Mouse (Mus musculus) left cerebral cortex, postnatal 4 days (tissue): ENCODE results near the gene Schip1. TPM values are rescaled to one million over a fixed set of nuclear protein-coding genes. Genes with fewer than 3 reads are reported as not detected.
A peak's percentile ranks its signal among the peaks of the same experiment; 100 is the strongest.

Experiments used
- DNase-seq: peaks from one replicate; pipeline ENCODE4 v3.0.0-alpha.2; 2022
- intact Hi-C: fragments of 180-260 bp; cut with DNase I; formaldehyde crosslinking; loops from one replicate; pipeline ENCODE4 v1.15.1; 2025
- total RNA-seq, 2 experiments: library from RNA; stranded (reverse); gene quantifications; 2 replicates each; pipeline ENCODE4 v1.2.3; 2021

Gene Schip1
- total RNA-seq, 2 experiments from 2014 or later: 113 to 126 TPM

- DNase-seq: peak; percentile 47
- intact Hi-C loops: loop anchor here (10.0 kb wide), 1 partner anchor 430 kb away; the partner anchor contains the start of gene Schip1
Measured at GRCm38 (mm10) chr3:68495096-68495735, 430.6 kb downstream of the Schip1 start.

GRCm38 (mm10) chr3:68495736-68496242 lies 431.2 kb downstream of the Schip1 start:
- DNase-seq: no peak
- intact Hi-C loops: loop anchor here (10.0 kb wide), 1 partner anchor 431 kb away; the partner anchor contains the start of gene Schip1

GRCm38 (mm10) chr3:68496513-68496912 lies 431.9 kb downstream of the Schip1 start:
- DNase-seq: no peak
- intact Hi-C loops: loop anchor here (10.0 kb wide), 1 partner anchor 432 kb away; the partner anchor contains the start of gene Schip1

GRCm38 (mm10) chr3:68499532-68500152 lies 435.0 kb downstream of the Schip1 start:
- DNase-seq: no peak
- intact Hi-C loops: loop anchor here (10.0 kb wide), 1 partner anchor 435 kb away; the partner anchor contains the start of gene Schip1

GRCm38 (mm10) chr3:68504838-68505237 lies 440.2 kb downstream of the Schip1 start:
- intact Hi-C loops: no loop called here
- no peak for DNase-seq

GRCm38 (mm10) chr3:68506769-68507318 lies 442.2 kb downstream of the Schip1 start:
- intact Hi-C loops: no loop called here
- DNase-seq: no peak

- intact Hi-C loops: no loop called here
- DNase-seq: no peak
Measured at GRCm38 (mm10) chr3:68508629-68509028, 444.0 kb downstream of the Schip1 start.

GRCm38 (mm10) chr3:68510872-68511271 lies 446.3 kb downstream of the Schip1 start:
- no peak for DNase-seq
- intact Hi-C loops: no loop called here

- no peak for DNase-seq
- intact Hi-C loops: no loop called here
Measured at GRCm38 (mm10) chr3:68511744-68512143, 447.1 kb downstream of the Schip1 start.

- intact Hi-C loops: no loop called here
Measured at GRCm38 (mm10) chr3:68512327-68512726, 447.7 kb downstream of the Schip1 start.

GRCm38 (mm10) chr3:68513340-68514119 lies 448.9 kb downstream of the Schip1 start:
- DNase-seq: peak; percentile 35
- intact Hi-C loops: no loop called here

More at GRCm38 (mm10) chr3:68512327-68512726, 447.7 kb downstream of the Schip1 start:
- DNase-seq: no peak

GRCm38 (mm10) chr3:68514120-68514497 lies 449.5 kb downstream of the Schip1 start:
- intact Hi-C loops: no loop called here
- no peak for DNase-seq

GRCm38 (mm10) chr3:68514717-68515116 lies 450.1 kb downstream of the Schip1 start:
- intact Hi-C loops: no loop called here

GRCm38 (mm10) chr3:68516393-68517081 lies 451.9 kb downstream of the Schip1 start:
- DNase-seq: peak; percentile 33
- intact Hi-C loops: no loop called here

More at GRCm38 (mm10) chr3:68514717-68515116, 450.1 kb downstream of the Schip1 start:
- DNase-seq: no peak

- intact Hi-C loops: no loop called here
Measured at GRCm38 (mm10) chr3:68517236-68517635, 452.6 kb downstream of the Schip1 start.

GRCm38 (mm10) chr3:68518041-68518440 lies 453.4 kb downstream of the Schip1 start:
- DNase-seq: no peak
- intact Hi-C loops: no loop called here

More at GRCm38 (mm10) chr3:68517236-68517635, 452.6 kb downstream of the Schip1 start:
- DNase-seq: no peak

- DNase-seq: no peak
- intact Hi-C loops: no loop called here
Measured at GRCm38 (mm10) chr3:68518586-68518985, 454.0 kb downstream of the Schip1 start.

GRCm38 (mm10) chr3:68525361-68525878 lies 460.8 kb downstream of the Schip1 start:
- no peak for DNase-seq
- intact Hi-C loops: no loop called here

- intact Hi-C loops: no loop called here
- no peak for DNase-seq
Measured at GRCm38 (mm10) chr3:68526416-68526815, 461.8 kb downstream of the Schip1 start.

- DNase-seq: no peak
- intact Hi-C loops: no loop called here
Measured at GRCm38 (mm10) chr3:68527182-68527581, 462.6 kb downstream of the Schip1 start.
